Mouse (Mus musculus): Measurements from ENCODE around the gene Nbea. TPM values are rescaled to one million over a fixed set of nuclear protein-coding genes. Genes with fewer than 3 reads are reported as not detected.
"Not testable (repeated sequence)": the region's sequence is repeated elsewhere in the genome, so short reads cannot be mapped to it uniquely, and the experiment has no call there.

Gene Nbea
- total RNA-seq, 2 experiments from 2014 or later = 197 to 205 TPM

GRCm38 (mm10) chr3:55674185-55674584 lies 509.3 kb downstream of the Nbea start:
- DNase-seq (ENCODE audit: low spot score in 2 of 2) = no peak

- no peak for DNase-seq (ENCODE audit: low spot score in 2 of 2)
Observed at GRCm38 (mm10) chr3:55667048-55667447, 516.5 kb downstream of the Nbea start.

GRCm38 (mm10) chr3:55665928-55666327 lies 517.6 kb downstream of the Nbea start:
- no peak for DNase-seq (ENCODE audit: low spot score in 2 of 2)

- DNase-seq (ENCODE audit: low spot score in 2 of 2) = no peak
Observed at GRCm38 (mm10) chr3:55664713-55665112, 518.8 kb downstream of the Nbea start.

GRCm38 (mm10) chr3:55661678-55662445 lies 521.6 kb downstream of the Nbea start:
- DNase-seq (ENCODE audit: low spot score in 2 of 2) = no peak

GRCm38 (mm10) chr3:55660261-55660838 lies 523.2 kb downstream of the Nbea start:
- DNase-seq (ENCODE audit: low spot score in 2 of 2) = no peak

- DNase-seq (ENCODE audit: low spot score in 2 of 2) = no peak
Observed at GRCm38 (mm10) chr3:55659558-55660215, 523.8 kb downstream of the Nbea start.

GRCm38 (mm10) chr3:55652321-55652720 lies 531.2 kb downstream of the Nbea start:
- no peak for DNase-seq (ENCODE audit: low spot score in 2 of 2)

- no peak for DNase-seq (ENCODE audit: low spot score in 2 of 2)
Observed at GRCm38 (mm10) chr3:55651877-55652276, 531.6 kb downstream of the Nbea start.

GRCm38 (mm10) chr3:55649541-55649940 lies 534.0 kb downstream of the Nbea start:
- DNase-seq (ENCODE audit: low spot score in 2 of 2) = no peak

- no peak for DNase-seq (ENCODE audit: low spot score in 2 of 2)
Observed at GRCm38 (mm10) chr3:55648299-55648698, 535.2 kb downstream of the Nbea start.

GRCm38 (mm10) chr3:55647176-55647575 lies 536.3 kb downstream of the Nbea start:
- DNase-seq (ENCODE audit: low spot score in 2 of 2) = no peak

GRCm38 (mm10) chr3:55646437-55646836 lies 537.1 kb downstream of the Nbea start:
- DNase-seq (ENCODE audit: low spot score in 2 of 2) = no peak

- no peak for DNase-seq (ENCODE audit: low spot score in 2 of 2)
Observed at GRCm38 (mm10) chr3:55644035-55644618, 539.4 kb downstream of the Nbea start.

- DNase-seq (ENCODE audit: low spot score in 2 of 2) = no peak
Observed at GRCm38 (mm10) chr3:55637660-55638059, 545.8 kb downstream of the Nbea start.

- DNase-seq (ENCODE audit: low spot score in 2 of 2) = no peak
Observed at GRCm38 (mm10) chr3:55635542-55636172, 547.8 kb downstream of the Nbea start.

- no peak for DNase-seq (ENCODE audit: low spot score in 2 of 2)
Observed at GRCm38 (mm10) chr3:55627054-55627453, 556.4 kb downstream of the Nbea start.

GRCm38 (mm10) chr3:55621958-55622357 lies 561.5 kb downstream of the Nbea start:
- DNase-seq (ENCODE audit: low spot score in 2 of 2) = not testable (repeated sequence)

- no peak for DNase-seq (ENCODE audit: low spot score in 2 of 2)
Observed at GRCm38 (mm10) chr3:55618396-55618795, 565.1 kb downstream of the Nbea start.

GRCm38 (mm10) chr3:55612459-55613115 lies 570.9 kb downstream of the Nbea start:
- no peak for DNase-seq (ENCODE audit: low spot score in 2 of 2)

GRCm38 (mm10) chr3:55612023-55612422 lies 571.5 kb downstream of the Nbea start:
- DNase-seq (ENCODE audit: low spot score in 2 of 2) = no peak
